Mouse (Mus musculus): ENCODE results near the gene Strbp.

The Strbp gene

GRCm38 (mm10) chr2:37703230-37703954 is at the start of gene Strbp:
TSS of gene Strbp (minus strand) at chr2:37703859.
- DNase-seq: peak; percentile 96 to 99

GRCm38 (mm10) chr2:37751114-37751513 is 47.5 kb upstream of the Strbp start:
- DNase-seq: no peak

DNA sequence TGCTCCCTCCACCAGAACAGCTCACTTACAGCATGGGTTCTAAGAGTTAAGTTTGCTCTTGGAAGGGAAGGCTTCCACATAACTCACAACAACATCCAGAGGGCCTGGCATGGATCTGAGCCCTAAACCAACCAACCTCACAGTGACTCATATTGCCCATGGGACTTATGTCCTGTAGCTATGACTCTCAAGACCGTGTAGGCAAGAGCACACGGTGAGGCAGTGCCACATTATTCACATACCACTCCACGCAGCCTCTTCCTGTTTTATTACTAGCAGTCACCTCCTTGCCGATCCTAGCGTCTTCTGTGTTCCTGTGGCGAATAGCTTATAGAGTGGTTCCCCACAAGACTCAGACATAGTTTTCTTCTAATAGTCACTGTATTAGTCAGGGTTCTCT is 45.7 kb upstream of the Strbp start:
- no peak for DNase-seq

GRCm38 (mm10) chr2:37748442-37749066 is 44.9 kb upstream of the Strbp start:
- peak; percentile 52 for DNase-seq

- DNase-seq: no peak
Observed at GRCm38 (mm10) chr2:37747909-37748308, 44.2 kb upstream of the Strbp start.

- no peak for DNase-seq
Observed at GRCm38 (mm10) chr2:37746293-37747049, 42.8 kb upstream of the Strbp start.

DNA sequence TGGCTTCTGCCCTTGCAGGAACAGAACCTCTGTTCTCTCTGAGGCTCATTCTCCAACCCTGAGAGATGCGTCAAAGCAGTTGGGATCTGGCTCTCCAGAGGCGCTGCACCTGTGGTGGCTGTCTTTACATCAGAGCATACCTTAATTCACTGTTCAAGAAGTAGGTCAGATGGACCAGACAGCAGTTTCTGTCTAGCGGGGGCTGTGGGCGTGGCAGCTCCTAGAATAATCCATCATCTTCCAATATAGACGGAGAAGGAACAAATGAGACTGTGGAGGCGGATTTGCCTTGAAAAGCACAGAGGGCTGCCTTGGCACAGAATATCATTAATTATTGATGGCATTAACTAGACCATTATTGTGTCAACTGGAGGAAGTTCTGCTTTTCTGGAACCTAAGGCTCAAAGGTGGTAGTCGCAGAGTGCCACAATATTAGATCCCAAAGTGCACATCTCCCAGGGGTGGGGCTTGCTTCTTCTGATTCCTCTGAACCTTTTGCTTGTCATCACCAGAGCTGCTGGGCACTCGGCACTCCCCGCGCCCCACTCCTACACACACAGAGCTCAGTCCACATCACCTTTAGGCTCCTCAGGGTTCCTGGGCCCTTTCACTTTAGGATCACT is 41.2 kb upstream of the Strbp start:
- no peak for DNase-seq

DNA sequence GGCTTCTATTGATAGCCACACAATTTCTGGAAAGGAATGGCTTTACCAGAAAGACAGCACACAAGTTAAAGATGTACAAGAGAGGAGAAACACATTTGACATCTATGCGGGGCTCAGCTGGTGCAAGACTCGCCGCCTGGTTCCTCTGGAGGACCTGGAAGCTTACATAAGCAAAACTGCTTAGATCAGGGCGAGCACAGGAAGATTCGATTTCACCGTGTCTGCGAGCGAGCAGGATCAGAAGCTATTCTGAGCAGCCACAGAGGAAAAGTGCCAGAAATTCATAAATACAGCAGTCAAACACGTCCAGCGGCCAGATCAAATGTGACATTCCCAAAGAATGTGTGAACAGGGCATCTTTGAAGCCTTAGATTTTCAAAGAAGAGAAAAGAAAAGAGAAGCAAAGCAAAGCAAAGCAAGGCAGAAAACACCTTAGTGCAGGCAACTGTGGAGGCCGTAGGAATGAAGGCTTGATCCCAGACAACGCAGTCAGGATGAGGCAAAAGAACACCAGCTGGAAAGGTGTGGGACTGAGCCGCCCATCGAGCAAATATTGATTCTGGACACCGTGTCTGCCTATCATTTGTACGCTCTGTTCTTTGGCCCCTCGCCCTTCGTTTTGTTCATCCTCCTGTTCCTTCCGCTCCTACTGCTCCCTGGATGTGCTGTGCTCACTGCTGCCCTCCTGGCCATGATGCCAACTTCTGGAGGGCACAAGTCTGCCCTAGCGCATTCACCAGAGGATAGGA is 38.3 kb upstream of the Strbp start:
- peak; percentile 37 to 38 for DNase-seq

- no peak for DNase-seq
Observed at GRCm38 (mm10) chr2:37735807-37736188, 32.1 kb upstream of the Strbp start.

GRCm38 (mm10) chr2:37734979-37735806 is 31.5 kb upstream of the Strbp start:
- DNase-seq: no peak

- DNase-seq: no peak
Observed at GRCm38 (mm10) chr2:37731241-37731801, 27.7 kb upstream of the Strbp start.

DNA sequence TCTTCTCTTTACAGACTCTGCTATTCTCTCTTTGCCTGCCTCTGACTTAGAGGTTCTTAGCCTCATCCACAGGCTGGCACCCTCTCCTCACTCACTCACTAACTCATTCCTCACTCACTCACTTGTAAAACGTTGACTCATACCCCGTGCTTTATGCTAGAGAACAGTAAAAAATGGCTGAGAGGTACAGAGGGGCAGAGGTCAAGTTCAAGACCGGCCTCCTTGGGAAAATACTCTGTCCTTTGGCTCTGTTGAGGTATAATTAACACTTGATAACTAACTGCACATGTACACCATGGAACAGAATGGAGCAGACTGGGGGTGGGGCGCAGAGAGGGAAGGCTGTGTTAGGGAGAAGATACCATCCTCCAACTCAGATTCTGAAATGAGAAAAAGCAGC is 20.6 kb upstream of the Strbp start:
- no peak for DNase-seq

- peak in 1 of 2 experiments; percentile 20 for DNase-seq
Observed at GRCm38 (mm10) chr2:37723501-37724090, 19.9 kb upstream of the Strbp start.

- no peak for DNase-seq
Observed at GRCm38 (mm10) chr2:37722674-37723465, 19.2 kb upstream of the Strbp start.

DNA sequence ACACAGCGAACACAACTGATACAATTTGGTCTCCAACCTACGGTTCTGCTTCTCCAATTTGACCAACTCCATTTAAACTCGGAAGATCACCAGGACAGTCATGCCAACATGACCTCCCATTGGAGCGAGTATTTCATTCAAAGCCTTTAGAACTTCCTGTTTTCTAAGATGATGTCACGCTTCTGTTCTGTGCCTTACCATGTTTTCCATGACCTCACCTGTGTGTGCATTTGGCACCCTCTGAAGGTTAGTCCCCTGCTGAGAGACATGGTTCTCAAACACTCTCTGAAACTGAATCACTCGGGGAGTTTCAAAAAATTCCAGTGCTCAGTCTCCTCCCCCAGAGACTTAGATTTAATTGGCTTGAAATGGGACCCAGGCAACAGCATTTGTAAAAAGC is 12.6 kb upstream of the Strbp start:
- DNase-seq: no peak

DNA sequence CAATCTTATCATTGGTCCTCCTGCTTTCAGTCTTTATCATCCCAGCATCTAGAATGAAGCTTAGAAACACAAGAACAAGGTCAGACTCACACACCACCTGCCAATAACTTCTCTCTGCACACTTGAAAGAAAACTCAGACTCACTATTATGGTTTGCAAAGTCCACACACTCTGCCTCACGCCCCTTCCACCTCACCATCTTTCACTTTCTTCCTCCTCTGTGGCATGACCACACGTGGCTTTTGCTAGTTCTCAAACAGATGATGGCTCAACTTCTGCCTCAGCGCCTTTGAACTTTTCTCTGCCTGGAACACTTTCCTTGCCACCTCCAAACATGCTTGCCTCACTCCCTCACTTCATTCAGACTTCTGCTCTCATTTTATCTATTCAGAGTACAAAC is 11.7 kb upstream of the Strbp start:
- DNase-seq: no peak

GRCm38 (mm10) chr2:37713100-37713499 is 9.4 kb upstream of the Strbp start:
- no peak for DNase-seq

DNA sequence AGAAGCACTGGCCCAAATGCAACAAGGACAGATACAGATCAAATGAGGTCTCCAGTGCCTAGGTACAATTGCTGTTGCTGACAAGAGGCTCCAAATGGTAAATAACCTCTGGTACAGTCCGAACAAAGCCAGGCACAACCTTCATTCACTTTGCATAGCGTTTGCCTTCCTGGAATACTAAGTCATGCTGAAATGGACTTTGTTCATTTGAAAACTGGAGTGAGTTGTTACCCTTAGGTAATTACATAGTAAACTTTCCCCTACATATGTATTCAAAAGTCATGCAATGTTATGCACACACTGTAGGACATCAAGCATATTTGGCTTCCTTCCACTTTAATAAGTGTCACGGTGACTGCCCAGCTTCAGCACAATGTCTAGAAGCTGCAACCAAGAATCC is 5.2 kb upstream of the Strbp start:
- DNase-seq: no peak

DNA sequence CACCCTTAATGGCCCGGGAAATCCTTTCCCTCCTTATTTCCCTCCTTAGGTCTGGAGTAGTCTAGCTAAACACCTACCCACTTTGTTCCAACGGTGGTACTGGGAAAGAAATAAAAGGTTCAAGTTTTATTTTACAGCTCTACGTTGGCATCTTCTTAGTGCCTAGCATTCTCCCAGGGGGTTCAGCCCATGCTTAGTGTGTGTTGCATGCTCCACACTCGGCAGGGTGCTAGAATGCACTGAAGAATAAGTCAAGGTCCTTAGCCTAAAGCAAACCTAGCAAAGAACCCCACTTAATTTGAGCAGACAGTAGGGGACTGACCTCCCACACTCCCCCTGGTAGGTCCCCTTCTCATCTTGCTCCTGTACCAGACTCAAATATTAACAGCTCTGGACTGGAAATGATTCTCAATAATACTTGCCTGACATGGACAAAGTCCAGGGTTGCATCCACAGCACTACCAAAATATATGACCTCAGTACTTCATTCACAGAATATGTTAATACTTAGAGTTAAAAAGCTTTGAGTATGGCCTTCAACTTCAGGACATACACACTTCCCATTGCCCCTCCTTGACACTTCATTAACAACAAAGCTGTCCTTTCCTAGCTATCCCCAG is 592 bp upstream of the Strbp start:
- peak; percentile 14 to 35 for DNase-seq
